Mouse (Mus musculus): Measurements from ENCODE around the gene Hist1h2af.

The Hist1h2af gene

DNA sequence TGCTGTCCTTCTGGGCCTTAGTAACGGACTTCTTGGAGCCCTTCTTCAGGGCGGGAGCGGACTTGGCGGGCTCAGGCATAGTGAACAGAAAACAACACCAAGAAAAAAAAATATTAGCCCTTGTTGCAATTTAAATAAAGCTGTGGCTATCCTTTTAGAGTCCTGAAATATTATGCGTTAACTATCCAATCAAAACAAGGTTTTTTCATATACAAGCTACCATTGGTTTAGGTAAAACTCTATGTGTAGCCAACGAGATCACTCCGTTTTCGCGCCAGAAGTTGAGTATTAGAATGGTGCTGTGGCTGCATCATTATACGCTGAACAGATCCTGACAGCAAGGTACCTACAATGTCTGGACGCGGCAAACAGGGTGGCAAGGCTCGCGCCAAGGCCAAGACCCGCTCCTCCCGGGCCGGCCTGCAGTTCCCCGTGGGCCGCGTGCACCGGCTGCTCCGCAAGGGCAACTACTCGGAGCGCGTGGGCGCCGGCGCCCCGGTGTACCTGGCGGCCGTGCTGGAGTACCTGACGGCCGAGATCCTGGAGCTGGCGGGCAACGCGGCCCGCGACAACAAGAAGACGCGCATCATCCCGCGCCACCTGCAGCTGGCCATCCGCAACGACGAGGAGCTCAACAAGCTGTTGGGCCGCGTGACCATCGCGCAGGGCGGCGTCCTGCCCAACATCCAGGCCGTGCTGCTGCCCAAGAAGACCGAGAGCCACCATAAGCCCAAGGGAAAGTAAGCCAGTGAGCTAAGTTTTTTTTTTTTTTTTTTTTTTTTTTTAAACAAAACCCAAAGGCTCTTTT lies at the start of gene Hist1h2af:
Gene Hist1h2af (plus strand): TSS at position 347 of the 808 bp plus-strand sequence.
- peak; percentile 81 for DNase-seq (ENCODE audit: low read depth, low spot score)

DNA sequence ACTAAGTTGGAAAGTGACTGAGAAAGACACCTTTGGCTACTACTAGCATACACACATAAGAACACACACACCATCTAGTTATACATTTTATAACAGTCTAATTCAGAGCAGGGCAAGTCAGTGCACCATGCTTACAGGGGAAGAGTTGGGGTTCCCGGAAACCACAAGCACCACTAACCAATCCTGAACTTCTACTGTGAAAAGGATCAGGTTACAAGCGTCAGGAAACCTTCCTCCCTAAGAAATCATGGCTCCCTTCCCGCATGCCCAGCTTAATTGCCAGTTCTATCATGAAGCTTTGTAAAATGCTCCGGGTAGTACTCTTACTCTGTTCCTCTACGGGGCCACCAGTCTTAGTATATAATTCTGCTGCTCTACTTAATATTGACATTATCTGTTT lies 48.4 kb upstream of the Hist1h2af start:
- no peak for DNase-seq (ENCODE audit: low read depth, low spot score)

DNA sequence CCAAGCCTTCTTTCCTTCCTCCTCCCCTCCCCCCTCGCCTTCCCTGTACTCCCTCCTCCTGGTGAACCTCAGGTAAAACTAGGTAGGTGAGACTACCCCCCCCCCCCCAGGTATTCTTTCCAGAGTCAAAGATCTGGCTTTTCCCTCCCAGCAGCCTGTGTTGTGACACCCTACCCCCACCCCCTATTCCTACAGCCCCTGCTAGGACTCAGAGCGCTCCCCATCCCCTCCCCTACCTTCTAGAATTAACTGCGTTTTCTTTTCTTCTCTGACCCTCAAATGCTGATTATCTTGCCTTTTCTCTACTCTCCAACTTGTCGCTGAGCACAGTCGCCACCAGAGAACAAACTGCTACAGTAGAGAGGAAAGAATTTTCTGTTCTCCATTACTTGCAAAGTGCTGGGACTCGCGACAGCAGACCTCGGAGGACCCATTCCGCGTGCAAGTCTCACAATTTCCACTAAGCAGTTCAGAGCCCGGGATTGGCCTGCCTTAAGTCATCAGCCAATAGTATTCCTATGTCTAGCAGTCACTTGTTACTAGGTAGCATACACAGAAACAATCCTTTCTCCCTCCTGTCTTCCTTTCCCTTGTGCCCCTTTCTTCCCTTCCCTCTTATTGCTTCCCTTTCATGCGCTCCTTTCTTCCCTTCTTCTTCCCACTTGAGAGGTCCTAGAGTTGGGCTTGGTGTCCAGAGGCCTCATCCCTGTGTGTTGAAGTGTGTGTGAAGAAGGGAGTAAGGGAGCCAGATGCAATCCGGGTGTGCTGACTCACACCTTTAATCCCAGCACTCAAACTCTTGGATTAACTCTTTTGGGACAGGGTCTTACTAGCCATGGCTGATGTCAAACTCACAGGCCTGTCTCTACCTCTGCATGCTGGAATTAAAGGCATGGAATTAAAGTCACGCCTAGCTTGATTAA lies 45.0 kb upstream of the Hist1h2af start, which contains the start of gene Btn2a2:
Gene Btn2a2 (minus strand): TSS at position 458 of the 923 bp plus-strand sequence.
- peak; percentile 83 for DNase-seq (ENCODE audit: low read depth, low spot score)

DNA sequence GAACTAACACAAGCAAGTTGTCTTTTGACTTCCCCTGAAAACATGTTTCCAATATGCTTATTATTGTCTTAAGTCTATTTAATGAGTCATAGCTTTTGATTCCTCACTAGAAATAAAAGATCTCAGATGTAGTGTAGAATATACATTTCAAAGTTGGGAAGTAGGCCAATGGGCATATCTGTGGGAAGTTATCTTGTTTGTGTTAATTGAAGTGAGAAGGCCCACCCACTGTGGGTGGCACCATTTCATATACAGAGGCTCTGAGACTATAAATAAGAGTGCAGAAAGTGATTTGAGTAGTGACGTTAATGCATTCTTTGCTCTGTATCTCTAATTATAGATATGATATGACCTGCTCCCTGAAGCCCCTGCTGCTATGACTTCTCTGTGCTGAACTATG lies 42.8 kb upstream of the Hist1h2af start:
- no peak for DNase-seq (ENCODE audit: low read depth, low spot score)

DNA sequence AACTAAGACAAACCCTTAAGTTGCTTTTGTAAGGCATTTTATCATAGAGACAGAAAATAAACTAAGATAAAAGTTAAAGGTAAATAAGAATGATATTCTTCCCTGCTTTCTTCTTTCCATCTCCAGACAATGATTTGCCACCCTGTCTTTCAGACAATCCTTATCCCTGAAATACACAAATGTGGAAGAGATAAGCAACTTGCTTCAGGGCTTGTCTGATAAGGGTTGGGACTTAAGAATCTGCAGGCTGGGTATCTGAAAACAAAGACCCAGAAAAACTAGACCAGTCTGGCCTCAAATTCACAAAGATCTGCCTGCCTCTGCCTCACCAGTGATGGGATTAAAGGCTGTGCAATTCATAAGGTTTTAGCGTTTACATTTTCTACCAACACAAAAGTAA lies 42.4 kb upstream of the Hist1h2af start:
- no peak for DNase-seq (ENCODE audit: low read depth, low spot score)

DNA sequence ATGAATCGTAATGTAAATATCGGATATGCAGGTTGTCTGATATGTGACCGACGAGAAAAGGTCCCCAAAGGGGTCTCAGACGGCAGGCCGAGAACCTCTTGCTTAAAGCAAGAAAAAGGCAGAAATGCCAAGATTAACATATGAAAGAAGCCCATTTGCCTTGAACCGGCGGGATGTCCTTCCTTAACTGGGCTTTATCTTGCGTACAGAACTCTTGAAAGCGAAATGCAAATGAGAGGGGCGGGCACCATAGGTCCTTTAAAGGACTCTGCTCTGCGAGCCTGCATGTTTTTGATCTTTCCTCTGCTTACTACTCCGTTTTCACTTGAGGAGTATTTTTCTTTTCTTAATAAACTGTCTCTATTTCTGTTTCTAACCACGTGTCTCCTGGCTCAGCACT lies 41.7 kb upstream of the Hist1h2af start:
- peak; percentile 21 for DNase-seq (ENCODE audit: low read depth, low spot score)

DNA sequence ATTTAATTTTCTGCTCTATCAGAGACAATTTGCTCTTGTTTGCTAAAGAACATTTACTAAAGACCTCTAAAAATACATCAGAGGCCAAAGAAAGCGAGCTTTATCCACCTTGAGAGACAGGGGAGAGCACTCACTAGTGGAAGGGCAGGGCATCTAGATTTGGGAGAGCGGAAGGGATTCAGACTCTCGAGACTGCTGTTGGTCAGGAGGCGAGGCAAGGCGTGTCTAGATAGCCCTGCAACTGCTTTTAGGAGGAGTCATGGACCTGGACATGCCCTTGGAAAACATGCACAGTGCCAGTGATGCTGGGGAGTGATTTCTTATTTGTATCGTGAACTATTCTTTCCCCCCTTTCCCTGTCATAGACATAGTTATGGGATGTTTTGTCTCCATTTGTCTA lies 38.2 kb upstream of the Hist1h2af start:
- DNase-seq (ENCODE audit: low read depth, low spot score): no peak

DNA sequence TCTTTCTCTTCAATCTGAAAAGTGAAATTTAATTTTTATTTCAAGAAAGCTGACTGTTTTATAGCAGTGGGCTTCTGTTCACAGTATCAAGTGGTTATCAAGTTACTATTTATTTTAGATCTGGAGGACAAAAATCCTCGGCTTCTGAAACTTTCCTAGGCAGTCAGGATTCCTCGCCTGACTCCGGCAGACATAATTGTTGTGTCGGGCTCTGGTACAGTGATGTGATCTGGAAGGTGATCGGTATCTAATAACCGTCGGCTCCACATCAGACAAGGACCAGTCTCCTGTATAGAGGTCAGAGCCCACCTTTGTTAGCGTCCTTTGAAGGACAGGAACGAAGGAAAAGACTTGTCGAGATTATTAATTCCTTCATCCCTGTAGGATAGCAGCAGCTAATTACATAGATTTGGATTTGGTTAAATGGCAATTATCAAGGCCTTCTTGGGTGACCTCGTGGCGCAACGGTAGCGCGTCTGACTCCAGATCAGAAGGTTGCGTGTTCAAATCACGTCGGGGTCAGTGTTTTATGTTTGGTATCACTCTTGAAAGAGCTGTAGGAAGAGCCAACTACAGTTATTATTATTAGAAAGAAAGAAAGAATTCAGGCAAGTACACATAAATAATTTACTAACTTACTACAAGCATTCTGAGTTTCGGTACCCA lies 35.9 kb upstream of the Hist1h2af start:
- no peak for DNase-seq (ENCODE audit: low read depth, low spot score)

DNA sequence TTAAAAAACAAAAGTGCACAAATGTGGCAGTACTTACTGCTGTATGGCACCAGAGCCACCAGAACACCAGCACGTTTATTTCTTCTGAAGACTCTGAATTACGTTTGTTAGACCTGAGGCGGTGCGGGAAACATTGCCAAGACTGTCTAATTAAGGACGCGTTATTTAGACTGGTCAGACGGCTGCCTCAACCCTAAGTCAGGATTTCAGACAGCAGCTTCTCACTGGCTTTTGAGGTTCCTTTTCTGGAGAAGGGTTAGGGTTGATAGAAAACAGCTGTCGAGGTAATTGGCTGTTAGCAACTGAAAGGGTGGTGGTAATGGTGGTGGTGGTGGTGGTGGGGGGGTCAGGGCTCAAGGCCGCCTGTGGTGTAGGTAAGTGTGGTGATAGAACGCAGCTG lies 35.1 kb upstream of the Hist1h2af start:
- no peak for DNase-seq (ENCODE audit: low read depth, low spot score)

DNA sequence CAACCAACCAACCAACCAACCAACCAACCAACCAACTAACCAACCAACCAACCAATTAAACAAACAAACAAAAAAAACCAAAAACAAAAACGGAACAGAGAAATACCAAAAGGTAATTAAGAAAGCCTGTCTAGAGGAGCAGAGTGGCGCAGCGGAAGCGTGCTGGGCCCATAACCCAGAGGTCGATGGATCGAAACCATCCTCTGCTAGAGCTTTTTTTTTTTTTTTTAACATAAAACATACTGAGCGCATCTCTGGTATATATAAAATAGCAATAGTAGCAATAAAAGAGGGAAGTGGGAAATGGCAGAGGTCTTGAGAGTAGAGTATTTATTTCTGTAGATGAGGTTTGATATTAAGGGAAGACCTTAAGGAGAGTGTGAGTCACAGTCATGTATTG lies 33.8 kb upstream of the Hist1h2af start:
- no peak for DNase-seq (ENCODE audit: low read depth, low spot score)

DNA sequence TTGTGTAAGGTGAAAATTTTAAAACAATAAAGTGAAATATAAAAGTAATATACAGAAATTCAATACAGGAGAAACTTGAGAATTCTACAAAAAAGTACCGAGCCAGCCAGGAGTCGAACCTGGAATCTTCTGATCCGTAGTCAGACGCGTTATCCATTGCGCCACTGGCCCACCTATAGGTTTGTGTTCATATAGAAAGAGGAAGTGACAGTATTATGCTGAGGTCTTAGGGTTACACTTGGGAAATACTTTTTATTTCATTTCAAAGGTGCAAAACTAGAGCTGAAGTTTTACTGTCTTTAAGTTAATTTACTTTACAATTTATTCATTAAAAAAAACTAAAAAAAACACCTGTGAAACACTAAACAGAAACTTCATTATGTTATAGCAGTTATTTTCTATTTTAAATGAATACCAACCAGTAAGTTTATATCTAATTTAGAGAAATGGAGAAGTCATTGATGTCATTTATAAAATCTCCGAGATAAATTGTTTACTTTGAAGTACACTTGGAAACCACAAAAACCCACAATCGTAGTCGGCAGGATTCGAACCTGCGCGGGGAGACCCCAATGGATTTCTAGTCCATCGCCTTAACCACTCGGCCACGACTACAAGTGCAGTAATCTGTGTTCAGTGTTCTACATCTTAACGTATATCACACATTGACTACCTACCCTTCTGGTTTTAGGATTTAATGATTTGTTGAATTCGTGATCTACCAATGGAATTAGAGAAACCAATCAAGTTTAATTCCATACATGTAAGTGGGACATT lies 33.1 kb upstream of the Hist1h2af start:
- peak; percentile 69 for DNase-seq (ENCODE audit: low read depth, low spot score)

DNA sequence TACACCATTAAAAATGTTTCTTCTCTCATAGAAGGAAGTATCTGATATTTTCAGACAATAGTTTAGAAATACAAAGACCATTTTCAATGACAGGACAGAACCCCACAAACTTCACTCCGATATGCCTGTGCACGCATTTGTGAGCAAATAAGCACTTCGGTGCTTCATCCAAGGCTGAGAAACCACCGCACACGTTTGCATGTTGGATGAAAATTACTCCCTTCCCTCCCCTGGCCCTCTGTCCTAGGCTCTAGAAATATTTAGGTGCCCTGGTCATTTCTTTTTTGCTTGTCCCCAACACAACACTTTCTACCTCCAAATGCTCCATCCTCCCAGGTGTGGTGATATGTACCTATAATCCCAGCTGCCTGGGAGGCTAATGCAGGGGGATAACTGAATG lies 32.2 kb upstream of the Hist1h2af start:
- DNase-seq (ENCODE audit: low read depth, low spot score): no peak

DNA sequence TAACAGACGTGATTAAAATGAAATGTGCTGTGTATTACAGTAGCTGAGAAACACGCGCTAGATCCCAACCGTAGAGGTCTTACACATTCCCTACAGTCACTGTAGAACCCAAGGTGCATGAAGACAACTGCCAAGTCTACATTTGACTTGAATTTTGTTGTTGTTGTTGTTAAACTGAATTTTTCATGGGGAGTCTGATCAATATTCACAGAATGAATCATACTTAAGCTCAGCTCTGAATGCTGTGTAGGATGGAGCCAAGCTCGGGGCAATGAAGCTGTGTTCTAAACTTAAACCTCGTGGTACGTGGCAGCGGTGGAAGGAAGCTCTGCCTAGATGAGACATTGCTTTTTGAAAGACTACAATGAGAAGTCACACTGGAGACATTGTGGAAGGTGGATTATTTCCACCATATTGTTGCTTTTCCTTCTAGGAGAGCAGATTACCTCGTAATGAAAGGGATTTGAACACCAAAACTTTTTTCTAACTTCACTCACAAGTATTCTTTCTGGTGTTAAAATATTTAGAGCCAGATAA lies 31.6 kb upstream of the Hist1h2af start:
- no peak for DNase-seq (ENCODE audit: low read depth, low spot score)

DNA sequence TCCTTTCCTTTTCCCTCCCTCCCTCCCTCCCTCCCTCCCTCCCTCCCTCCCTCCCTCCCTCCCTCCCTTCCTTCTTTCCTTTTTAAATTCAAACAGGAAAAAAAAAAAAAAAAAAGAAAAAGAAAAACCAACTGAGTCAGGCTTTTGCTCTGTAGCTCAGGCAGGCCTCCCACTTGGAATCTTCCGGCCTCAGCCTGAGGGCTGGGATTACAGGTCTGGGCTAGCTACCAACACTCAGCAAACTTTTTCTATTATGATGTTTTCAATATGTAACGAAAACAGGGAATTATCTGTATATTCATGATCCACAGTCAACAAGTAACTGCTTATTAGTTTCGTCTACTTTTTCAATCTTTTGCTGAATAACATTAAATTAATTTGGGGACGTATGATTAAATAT lies 30.8 kb upstream of the Hist1h2af start:
- DNase-seq (ENCODE audit: low read depth, low spot score): no peak

DNA sequence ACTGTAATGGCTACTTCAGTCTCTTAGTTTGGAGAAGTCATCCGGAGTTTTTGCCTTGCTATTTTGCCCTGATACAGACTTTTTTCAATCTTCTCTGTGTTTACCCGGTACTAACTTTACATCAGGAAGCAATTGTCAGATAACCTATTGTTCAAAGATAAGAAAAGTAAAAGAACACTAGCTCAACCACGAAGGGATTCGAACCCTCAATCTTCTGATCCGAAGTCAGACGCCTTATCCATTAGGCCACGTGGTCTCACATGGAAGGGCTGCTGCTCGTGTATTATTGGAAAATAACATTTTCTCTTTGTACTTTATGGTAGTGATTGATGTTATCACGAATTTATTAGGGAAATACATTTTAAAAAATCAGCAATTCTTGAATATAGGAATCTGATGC lies 29.9 kb upstream of the Hist1h2af start:
- peak; percentile 69 for DNase-seq (ENCODE audit: low read depth, low spot score)

DNA sequence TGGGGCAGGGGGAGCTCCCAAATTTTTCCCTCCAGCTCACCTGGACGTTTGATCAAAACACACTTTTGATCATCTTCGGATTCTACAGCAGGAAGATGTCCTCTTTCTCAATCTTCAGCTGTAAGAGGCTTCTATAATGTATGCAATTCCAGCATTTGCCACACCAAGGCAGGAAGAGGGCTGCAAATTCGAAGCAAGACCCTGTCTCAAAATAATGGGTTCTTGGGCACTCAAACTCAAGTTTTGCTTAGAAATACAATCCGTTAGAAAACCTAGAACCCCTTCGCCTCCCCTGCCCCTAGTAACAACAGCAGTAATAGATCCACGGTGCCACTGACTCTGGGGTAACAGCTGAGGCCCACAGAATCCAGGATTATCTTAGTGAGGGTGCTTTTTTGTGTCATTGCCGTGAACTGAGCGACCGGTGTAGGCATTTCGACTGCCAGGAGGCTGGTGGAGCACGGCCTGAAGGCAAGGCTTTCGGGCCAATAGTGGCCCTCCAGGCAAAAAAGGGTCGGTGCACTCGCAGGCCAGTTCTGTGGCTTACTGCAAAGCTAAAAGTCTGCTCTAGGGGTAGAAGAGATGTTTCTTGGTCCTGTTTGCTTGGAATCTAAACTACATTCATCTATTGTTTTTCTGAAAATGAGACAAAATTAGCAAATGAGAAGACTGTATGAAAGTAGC lies 27.9 kb upstream of the Hist1h2af start:
- no peak for DNase-seq (ENCODE audit: low read depth, low spot score)

DNA sequence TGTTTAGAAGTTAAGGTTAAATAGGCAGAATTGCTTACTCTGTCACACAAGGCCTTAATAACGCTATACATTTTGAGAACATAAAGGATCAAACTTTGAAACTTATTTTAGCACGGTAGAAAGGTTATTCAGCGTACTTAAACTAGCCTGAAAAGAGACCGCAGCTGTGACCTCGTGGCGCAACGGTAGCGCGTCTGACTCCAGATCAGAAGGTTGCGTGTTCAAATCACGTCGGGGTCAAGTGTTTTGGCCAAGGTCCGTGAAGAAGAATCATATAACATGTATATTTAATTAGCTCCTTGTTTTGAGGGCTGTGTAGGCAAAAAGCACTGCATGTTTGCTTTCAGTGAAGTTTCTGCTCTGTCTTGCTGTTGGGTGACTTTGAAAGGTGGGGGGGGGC lies 27.4 kb upstream of the Hist1h2af start:
- peak; percentile 71 for DNase-seq (ENCODE audit: low read depth, low spot score)

DNA sequence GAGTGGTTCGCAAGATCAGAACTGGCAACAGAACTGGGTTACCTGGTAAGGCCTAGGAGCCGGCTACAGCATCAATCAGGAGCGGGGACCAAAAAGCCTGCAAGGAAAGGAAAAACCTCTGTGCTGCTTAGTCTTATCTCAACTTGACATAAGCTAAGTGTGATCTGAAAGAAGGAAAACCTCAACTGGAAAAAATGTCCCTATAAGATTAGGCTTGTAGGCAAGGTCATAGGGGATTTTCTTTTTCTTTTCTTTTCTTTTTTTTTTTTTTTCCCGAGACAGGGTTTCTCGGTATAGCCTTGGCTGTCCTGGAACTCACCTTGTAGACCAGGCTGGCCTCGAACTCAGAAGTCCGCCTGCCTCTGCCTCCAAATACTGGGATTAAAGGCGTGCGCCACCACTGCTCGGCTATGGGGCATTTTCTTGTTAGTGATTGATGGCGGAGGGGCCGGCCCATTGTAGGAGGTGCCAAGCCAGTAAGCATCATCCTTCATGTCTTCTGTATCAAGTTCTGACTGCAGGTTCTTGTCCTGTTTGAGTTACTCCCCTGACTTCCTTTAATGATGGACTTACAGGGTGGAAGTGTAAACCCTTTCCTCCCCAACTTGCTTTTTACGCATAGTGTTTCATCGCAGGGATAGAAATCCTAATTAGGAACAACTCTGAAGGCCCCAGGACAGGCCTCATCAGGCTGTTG lies 26.7 kb upstream of the Hist1h2af start:
- no peak for DNase-seq (ENCODE audit: low read depth, low spot score)

DNA sequence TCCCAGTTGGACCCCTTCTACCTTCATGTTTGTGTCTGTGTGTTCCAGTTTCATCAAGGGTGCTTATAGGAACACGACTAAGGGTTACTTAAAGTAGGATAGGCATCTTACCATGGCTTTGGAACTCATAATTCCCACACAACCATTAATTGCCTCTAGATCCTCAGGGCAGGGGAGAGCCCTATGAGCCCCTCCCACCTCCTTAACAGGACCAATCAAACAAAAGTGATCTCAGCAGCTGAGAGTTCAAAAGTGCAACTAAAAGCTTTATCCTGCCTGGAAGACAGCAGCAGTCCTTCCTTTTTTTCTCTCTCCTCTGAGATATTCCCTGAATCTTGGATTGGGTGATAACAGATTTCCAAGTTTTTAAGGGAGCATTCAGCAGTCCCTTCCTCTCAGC lies 23.6 kb upstream of the Hist1h2af start:
- no peak for DNase-seq (ENCODE audit: low read depth, low spot score)

DNA sequence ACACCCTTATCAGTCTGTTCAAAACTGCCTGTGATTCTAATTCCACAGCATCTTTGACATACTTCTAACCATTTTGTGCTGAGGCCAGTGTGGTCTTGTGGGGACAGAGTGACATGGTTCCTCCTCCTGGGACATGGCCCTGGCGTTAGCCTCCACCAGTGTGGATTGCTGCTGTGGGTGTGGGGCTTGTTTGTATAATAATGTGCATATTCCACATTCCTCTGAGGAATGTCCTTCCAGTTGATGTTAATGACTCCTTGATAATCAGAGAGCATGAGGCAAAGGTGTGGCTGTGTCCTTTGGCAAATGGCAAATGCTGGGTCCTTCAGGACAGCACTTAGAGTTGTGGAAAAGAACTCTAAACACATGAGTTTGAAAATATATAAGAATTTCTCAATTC lies 20.2 kb upstream of the Hist1h2af start:
- DNase-seq (ENCODE audit: low read depth, low spot score): no peak
